Mouse (Mus musculus): ENCODE measurements around the gene Chtop. TPM values are rescaled to one million over a fixed set of nuclear protein-coding genes. Genes with fewer than 3 reads are reported as not detected.

The Chtop gene
- polyA plus RNA-seq, 1 experiment from 2014 or later, result 228 TPM

GRCm38 (mm10) chr3:90506362-90506761 is 2.9 kb downstream of the Chtop start:
- peaks cover 14% of the 10 kb centered on the region for H3K4me1 ChIP-seq
- no peak for ATAC-seq (ENCODE audit: low FRiP score)
- no peaks in the 10 kb centered on the region for H3K9me3 ChIP-seq
- H3K4me3 ChIP-seq (replicated peaks), result no peak overlapping the region
- WGBS, result 98% methylated on average over 3 of the region's 3 CpGs
- H3K27ac ChIP-seq, result no peak overlapping the region
- H3K9ac ChIP-seq, result no peak overlapping the region
- H3K27me3 ChIP-seq, result no peaks in the 10 kb centered on the region
- peaks cover 63% of the 10 kb centered on the region for H3K36me3 ChIP-seq (replicated peaks)
- H3K4me2 ChIP-seq, result no peak overlapping the region

GRCm38 (mm10) chr3:90505216-90505615 is 4.1 kb downstream of the Chtop start:
- WGBS, result 92% methylated on average over 5 of the region's 5 CpGs
- Histone ChIP-seq H3K9me3 (no peaks in the 10 kb centered on the region), H3K27ac (no peak overlapping the region), H3K4me1 (peaks cover 14% of the 10 kb centered on the region), H3K9ac (no peak overlapping the region), H3K36me3 (replicated peaks) (peaks cover 71% of the 10 kb centered on the region), H3K4me3 (replicated peaks) (no peak overlapping the region), H3K27me3 (no peaks in the 10 kb centered on the region), H3K4me2 (no peak overlapping the region)
- ATAC-seq (ENCODE audit: low FRiP score), result no peak

GRCm38 (mm10) chr3:90503444-90503843 is 5.9 kb downstream of the Chtop start:
- no peak overlapping the region for H3K9ac ChIP-seq
- H3K4me2 ChIP-seq, result no peak overlapping the region
- no peak overlapping the region for H3K27ac ChIP-seq
- no peaks in the 10 kb centered on the region for H3K9me3 ChIP-seq
- ATAC-seq (ENCODE audit: low FRiP score), result no peak
- WGBS, result 75% methylated on average over 4 of the region's 4 CpGs
- H3K27me3 ChIP-seq, result no peaks in the 10 kb centered on the region
- H3K4me1 ChIP-seq, result peaks cover 14% of the 10 kb centered on the region
- H3K4me3 ChIP-seq (replicated peaks), result no peak overlapping the region
- peaks cover 88% of the 10 kb centered on the region for H3K36me3 ChIP-seq (replicated peaks)

GRCm38 (mm10) chr3:90497597-90497996 is 11.7 kb downstream of the Chtop start:
- no peaks in the 10 kb centered on the region for H3K4me1 ChIP-seq
- no peak overlapping the region for H3K9ac ChIP-seq
- peaks cover 74% of the 10 kb centered on the region for H3K36me3 ChIP-seq (replicated peaks)
- no peak overlapping the region for H3K4me2 ChIP-seq
- no peak for ATAC-seq (ENCODE audit: low FRiP score)
- no peak overlapping the region for H3K27ac ChIP-seq
- no peaks in the 10 kb centered on the region for H3K9me3 ChIP-seq
- H3K27me3 ChIP-seq, result no peaks in the 10 kb centered on the region
- no peak overlapping the region for H3K4me3 ChIP-seq (replicated peaks)

GRCm38 (mm10) chr3:90495850-90496525 is 13.3 kb downstream of the Chtop start:
- Histone ChIP-seq H3K4me3 (replicated peaks) (no peak overlapping the region), H3K4me2 (no peak overlapping the region), H3K9ac (no peak overlapping the region), H3K27me3 (no peaks in the 10 kb centered on the region), H3K27ac (no peak overlapping the region), H3K4me1 (no peaks in the 10 kb centered on the region), H3K36me3 (replicated peaks) (peaks cover 58% of the 10 kb centered on the region), H3K9me3 (no peaks in the 10 kb centered on the region)
- 94% methylated on average over 7 of the region's 7 CpGs for WGBS
- no peak for ATAC-seq (ENCODE audit: low FRiP score)

GRCm38 (mm10) chr3:90493831-90494540 is 15.3 kb downstream of the Chtop start:
- no peak overlapping the region for H3K4me3 ChIP-seq (replicated peaks)
- 62% methylated on average over 4 of the region's 4 CpGs for WGBS
- no peak overlapping the region for H3K9ac ChIP-seq
- no peak overlapping the region for H3K27ac ChIP-seq
- ATAC-seq (ENCODE audit: low FRiP score), result no peak
- no peaks in the 10 kb centered on the region for H3K27me3 ChIP-seq
- no peak overlapping the region for H3K4me2 ChIP-seq
- no peaks in the 10 kb centered on the region for H3K9me3 ChIP-seq
- H3K4me1 ChIP-seq, result peaks cover 9% of the 10 kb centered on the region
- peaks cover 43% of the 10 kb centered on the region for H3K36me3 ChIP-seq (replicated peaks)

GRCm38 (mm10) chr3:90491350-90491749 is 17.9 kb downstream of the Chtop start:
- WGBS, result 43% methylated on average over 2 of the region's 2 CpGs
- peaks cover 9% of the 10 kb centered on the region for H3K4me1 ChIP-seq
- 0 out of 2 replicates have a peak, but pooled peaks have one; percentile 13 for ATAC-seq (ENCODE audit: low FRiP score)
- H3K36me3 ChIP-seq (replicated peaks), result peaks cover 42% of the 10 kb centered on the region
- H3K4me2 ChIP-seq, result no peak overlapping the region
- H3K27me3 ChIP-seq, result no peaks in the 10 kb centered on the region
- H3K9me3 ChIP-seq, result no peaks in the 10 kb centered on the region
- H3K4me3 ChIP-seq (replicated peaks), result no peak overlapping the region
- no peak overlapping the region for H3K9ac ChIP-seq
- H3K27ac ChIP-seq, result no peak overlapping the region

GRCm38 (mm10) chr3:90490696-90491256 is 18.5 kb downstream of the Chtop start, which contains the start of gene Snapin:
Gene Snapin, minus strand, starts transcription at chr3:90491033.
- H3K27ac ChIP-seq, result peak within 1 kb of the TSS; percentile 38; the same call in 1 of the 2 replicates
- ATAC-seq (ENCODE audit: low FRiP score), result peak; percentile 98
- H3K4me3 ChIP-seq (replicated peaks), result peak within 1 kb of the TSS; percentile 66
- H3K9ac ChIP-seq, result peak within 1 kb of the TSS; percentile 72
- peak within 1 kb of the TSS; percentile 63 for H3K4me2 ChIP-seq
- H3K27me3 ChIP-seq, result no peaks in the 10 kb centered on the region
- H3K4me1 ChIP-seq, result peaks cover 9% of the 10 kb centered on the region
- WGBS, result under 1% methylated on average over 37 of the region's 37 CpGs
- peaks cover 42% of the 10 kb centered on the region for H3K36me3 ChIP-seq (replicated peaks)
- H3K9me3 ChIP-seq, result no peaks in the 10 kb centered on the region

- H3K9me3 ChIP-seq, result no peaks in the 10 kb centered on the region
- no peak overlapping the region for H3K9ac ChIP-seq
- no peak overlapping the region for H3K4me2 ChIP-seq
- WGBS, result 94% methylated on average over 6 of the region's 6 CpGs
- peaks cover 9% of the 10 kb centered on the region for H3K4me1 ChIP-seq
- H3K27ac ChIP-seq, result no peak overlapping the region
- no peaks in the 10 kb centered on the region for H3K27me3 ChIP-seq
- H3K36me3 ChIP-seq (replicated peaks), result peaks cover 53% of the 10 kb centered on the region
- no peak for ATAC-seq (ENCODE audit: low FRiP score)
- H3K4me3 ChIP-seq (replicated peaks), result no peak overlapping the region
Measured at GRCm38 (mm10) chr3:90488576-90488975, 20.7 kb downstream of the Chtop start.

GRCm38 (mm10) chr3:90486998-90487397 is 22.3 kb downstream of the Chtop start:
- 86% methylated on average over 5 of the region's 5 CpGs for WGBS

GRCm38 (mm10) chr3:90475831-90476611 is 33.3 kb downstream of the Chtop start, which contains the start of gene Ilf2:
Gene Ilf2, plus strand, starts transcription at chr3:90476126.
- WGBS, result under 1% methylated on average over 45 of the region's 45 CpGs
- Histone ChIP-seq H3K36me3 (replicated peaks) (peaks cover 36% of the 10 kb centered on the region), H3K9ac (peak within 1 kb of the TSS; percentile 92), H3K4me3 (replicated peaks) (peak within 1 kb of the TSS; percentile 80), H3K27ac (peak within 1 kb of the TSS; percentile 96), H3K4me1 (peaks cover 11% of the 10 kb centered on the region), H3K9me3 (no peaks in the 10 kb centered on the region), H3K4me2 (peak within 1 kb of the TSS; percentile 78), H3K27me3 (no peaks in the 10 kb centered on the region)
- ATAC-seq (ENCODE audit: low FRiP score), result peak; percentile 99

More at GRCm38 (mm10) chr3:90486998-90487397, 22.3 kb downstream of the Chtop start:
- Histone ChIP-seq H3K4me2 (no peak overlapping the region), H3K9ac (no peak overlapping the region), H3K9me3 (no peaks in the 10 kb centered on the region), H3K27ac (no peak overlapping the region), H3K4me3 (replicated peaks) (no peak overlapping the region), H3K4me1 (peaks cover 9% of the 10 kb centered on the region), H3K27me3 (no peaks in the 10 kb centered on the region), H3K36me3 (replicated peaks) (peaks cover 69% of the 10 kb centered on the region)
- ATAC-seq (ENCODE audit: low FRiP score), result no peak

Measured in forebrain, embryonic 12.5 days (tissue).